Mouse (Mus musculus): ENCODE data around the gene Mapk3.
A peak's percentile ranks its signal among the peaks of the same experiment; 100 is the strongest.

Gene Mapk3

GRCm38 (mm10) chr7:126784469-126784868 lies 25.1 kb downstream of the Mapk3 start:
- DNase-seq, result no peak

GRCm38 (mm10) chr7:126785056-126785455 lies 25.7 kb downstream of the Mapk3 start:
- DNase-seq, result no peak

GRCm38 (mm10) chr7:126786142-126786541 lies 26.7 kb downstream of the Mapk3 start:
- DNase-seq, result no peak

GRCm38 (mm10) chr7:126789141-126789540 lies 29.7 kb downstream of the Mapk3 start:
- DNase-seq, result no peak

GRCm38 (mm10) chr7:126791851-126792720 lies 32.7 kb downstream of the Mapk3 start, which contains the start of gene Ppp4c:
Ppp4c (minus strand) TSS chr7:126792496.
- DNase-seq, result peak; percentile 96

- DNase-seq, result no peak
Measured at GRCm38 (mm10) chr7:126792721-126793443, 33.5 kb downstream of the Mapk3 start.

- no peak for DNase-seq
Measured at GRCm38 (mm10) chr7:126793456-126794270, 34.3 kb downstream of the Mapk3 start.

- DNase-seq, result no peak
Measured at GRCm38 (mm10) chr7:126794271-126794605, 34.8 kb downstream of the Mapk3 start.

GRCm38 (mm10) chr7:126795387-126796317 lies 36.3 kb downstream of the Mapk3 start:
- DNase-seq, result no peak

GRCm38 (mm10) chr7:126796350-126796932 lies 37.0 kb downstream of the Mapk3 start:
- no peak for DNase-seq

- no peak for DNase-seq
Measured at GRCm38 (mm10) chr7:126797411-126798126, 38.2 kb downstream of the Mapk3 start, which contains the start of gene Fam57b. Fam57b (plus strand) TSS chr7:126797668.

GRCm38 (mm10) chr7:126798127-126799049 lies 39.0 kb downstream of the Mapk3 start:
- no peak for DNase-seq

GRCm38 (mm10) chr7:126799050-126799467 lies 39.7 kb downstream of the Mapk3 start:
- DNase-seq, result peak; percentile 97

GRCm38 (mm10) chr7:126799468-126800268 lies 40.3 kb downstream of the Mapk3 start:
- DNase-seq, result no peak

- no peak for DNase-seq
Measured at GRCm38 (mm10) chr7:126800269-126801056, 41.1 kb downstream of the Mapk3 start.

GRCm38 (mm10) chr7:126801057-126801422 lies 41.6 kb downstream of the Mapk3 start:
- no peak for DNase-seq

GRCm38 (mm10) chr7:126802134-126802889 lies 42.9 kb downstream of the Mapk3 start:
- no peak for DNase-seq
